Mouse (Mus musculus) heart, embryonic 10.5 days (tissue): ENCODE results near the gene Tenm3. TPM values are rescaled to one million over a fixed set of nuclear protein-coding genes. Genes with fewer than 3 reads are reported as not detected.

Experiments used
- DNase-seq: peaks from one replicate; pipeline ENCODE4 v3.0.0-alpha.2; 2017; ENCODE audit warnings: low spot score
- H3K27ac ChIP-seq: fragments of 300-500 bp; sonication (generic); 2 replicates; pipeline ENCODE4 v1.5.1; 2016; ENCODE audit warnings: mild to moderate bottlenecking
- H3K27me3 ChIP-seq: fragments of 300-500 bp; sonication (generic); 2 replicates; pipeline ENCODE4 v1.6.1; 2016; ENCODE audit warnings: mild to moderate bottlenecking; ENCODE audit not compliant: poor library complexity, insufficient read depth, severe bottlenecking
- H3K36me3 ChIP-seq: fragments of 300-500 bp; sonication (generic); 2 replicates; pipeline ENCODE4 v1.6.1; 2016; ENCODE audit warnings: mild to moderate bottlenecking, moderate library complexity
- H3K4me1 ChIP-seq: fragments of 300-500 bp; sonication (generic); 2 replicates; pipeline ENCODE4 v1.6.1; 2016; ENCODE audit warnings: mild to moderate bottlenecking
- H3K4me3 ChIP-seq: fragments of 300-500 bp; sonication (generic); 2 replicates; pipeline ENCODE4 v1.5.1; 2016; ENCODE audit warnings: mild to moderate bottlenecking, moderate library complexity
- H3K9me3 ChIP-seq: fragments of 300-500 bp; sonication (generic); 2 replicates; pipeline ENCODE4 v1.6.1; 2016; ENCODE audit warnings: mild to moderate bottlenecking, moderate library complexity
- WGBS: fragments of 180-500 bp; shearing (Covaris S2); methylation state at CpG from one replicate; pipeline ENCODE4 v1.1.7; 2016; 5-methylcytosine and 5-hydroxymethylcytosine counted together
- polyA plus RNA-seq: library from polyadenylated mRNA; unstranded; fragments of >200 nt; fragmentation: Nextera tagmentation; extraction: Ambion mirVana; gene quantifications from 2 replicates; pipeline ENCODE4 v1.2.1, GENCODE M21; 2016

Tenm3 gene
- polyA plus RNA-seq, 1 experiment from 2014 or later, result 24.9 TPM

DNA sequence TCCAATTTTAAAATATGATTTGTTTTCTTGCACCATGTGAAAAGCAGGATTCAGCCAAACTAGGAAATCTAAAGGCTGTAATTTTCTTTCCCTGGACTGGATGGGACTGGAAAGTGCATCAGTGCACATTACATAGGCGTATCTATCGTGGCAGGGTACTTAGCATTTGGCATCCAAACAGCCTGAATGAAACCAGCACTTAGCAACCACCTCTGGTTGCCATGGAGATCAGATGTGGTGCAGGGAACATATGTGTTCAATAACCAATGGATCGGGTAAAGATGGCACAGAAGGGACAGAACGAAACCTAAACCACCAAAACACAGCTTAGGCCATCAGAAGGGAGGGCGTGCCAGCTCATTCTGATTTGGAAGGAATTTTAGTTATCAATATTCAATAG lies 376.1 kb downstream of the Tenm3 start:
- 89% methylated on average over 5 of the region's 5 CpGs for WGBS
- H3K27me3 ChIP-seq, result no peaks in the 10 kb centered on the region
- no peak for DNase-seq
- no peaks in the 10 kb centered on the region for H3K4me1 ChIP-seq
- no peaks in the 10 kb centered on the region for H3K36me3 ChIP-seq
- no peak overlapping the region for H3K27ac ChIP-seq
- no peak overlapping the region for H3K4me3 ChIP-seq
- no peaks in the 10 kb centered on the region for H3K9me3 ChIP-seq

GRCm38 (mm10) chr8:48458373-48458772 lies 385.4 kb downstream of the Tenm3 start:
- no peak overlapping the region for H3K27ac ChIP-seq
- H3K27me3 ChIP-seq, result no peaks in the 10 kb centered on the region
- H3K36me3 ChIP-seq, result no peaks in the 10 kb centered on the region
- peaks cover 9% of the 10 kb centered on the region; the same call in 1 of the 2 replicates for H3K4me1 ChIP-seq
- H3K4me3 ChIP-seq, result no peak overlapping the region
- WGBS, result 53% methylated on average over 5 of the region's 5 CpGs
- no peak for DNase-seq
- H3K9me3 ChIP-seq, result no peaks in the 10 kb centered on the region

GRCm38 (mm10) chr8:48456328-48457124 lies 387.2 kb downstream of the Tenm3 start:
- Histone ChIP-seq H3K27ac (0 out of 2 replicates have a peak overlapping the region, but pooled peaks have one; percentile 8), H3K9me3 (no peaks in the 10 kb centered on the region), H3K36me3 (no peaks in the 10 kb centered on the region), H3K4me3 (no peak overlapping the region), H3K27me3 (no peaks in the 10 kb centered on the region), H3K4me1 (peaks cover 9% of the 10 kb centered on the region; the same call in 1 of the 2 replicates)
- DNase-seq, result no peak
- 47% methylated on average over 22 of the region's 22 CpGs for WGBS

GRCm38 (mm10) chr8:48451247-48451635 lies 392.5 kb downstream of the Tenm3 start:
- peaks cover 31% of the 10 kb centered on the region for H3K4me1 ChIP-seq
- no peaks in the 10 kb centered on the region for H3K36me3 ChIP-seq
- H3K4me3 ChIP-seq, result no peak overlapping the region
- DNase-seq, result no peak
- no peaks in the 10 kb centered on the region for H3K27me3 ChIP-seq
- no peaks in the 10 kb centered on the region for H3K9me3 ChIP-seq
- H3K27ac ChIP-seq, result no peak overlapping the region
- 36% methylated on average over 7 of the region's 7 CpGs for WGBS

GRCm38 (mm10) chr8:48450397-48451246 lies 393.1 kb downstream of the Tenm3 start:
- 65% methylated on average over 23 of the region's 23 CpGs for WGBS

GRCm38 (mm10) chr8:48449625-48450024 lies 394.1 kb downstream of the Tenm3 start:
- Histone ChIP-seq H3K27me3 (no peaks in the 10 kb centered on the region), H3K9me3 (no peaks in the 10 kb centered on the region), H3K4me3 (no peak overlapping the region), H3K27ac (no peak overlapping the region; the same call in 1 of the 2 replicates), H3K4me1 (peaks cover 29% of the 10 kb centered on the region), H3K36me3 (no peaks in the 10 kb centered on the region)
- DNase-seq, result no peak
- WGBS, result 10% methylated on average over 3 of the region's 3 CpGs

More at GRCm38 (mm10) chr8:48450397-48451246, 393.1 kb downstream of the Tenm3 start:
- peaks cover 29% of the 10 kb centered on the region for H3K4me1 ChIP-seq
- H3K27me3 ChIP-seq, result no peaks in the 10 kb centered on the region
- H3K27ac ChIP-seq, result no peak overlapping the region
- no peaks in the 10 kb centered on the region for H3K36me3 ChIP-seq
- no peak for DNase-seq
- H3K9me3 ChIP-seq, result no peaks in the 10 kb centered on the region
- no peak overlapping the region for H3K4me3 ChIP-seq

DNA sequence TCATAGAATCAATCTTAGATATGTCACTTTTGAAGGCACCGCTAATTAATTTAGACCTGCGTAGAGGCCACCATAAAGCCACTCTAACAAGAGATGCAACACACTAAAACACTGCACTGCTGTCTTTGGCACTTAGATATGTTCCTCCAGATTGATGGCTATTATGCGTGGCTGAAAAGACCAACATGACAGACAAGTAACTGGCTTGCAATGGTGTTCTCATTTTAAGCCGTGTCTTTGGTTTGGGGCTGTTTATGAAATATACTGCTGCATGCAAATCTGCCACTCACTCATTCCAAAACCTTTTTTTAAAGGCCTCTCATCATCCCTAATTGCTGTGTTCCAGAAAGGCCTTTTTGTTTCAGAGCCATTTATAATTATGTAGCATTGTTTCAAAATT lies 398.1 kb downstream of the Tenm3 start:
- no peak for DNase-seq
- Histone ChIP-seq H3K36me3 (no peaks in the 10 kb centered on the region), H3K27me3 (no peaks in the 10 kb centered on the region), H3K9me3 (no peaks in the 10 kb centered on the region), H3K27ac (no peak overlapping the region), H3K4me1 (peaks cover 21% of the 10 kb centered on the region), H3K4me3 (no peak overlapping the region)
- WGBS, result 90% methylated on average over 4 of the region's 4 CpGs

DNA sequence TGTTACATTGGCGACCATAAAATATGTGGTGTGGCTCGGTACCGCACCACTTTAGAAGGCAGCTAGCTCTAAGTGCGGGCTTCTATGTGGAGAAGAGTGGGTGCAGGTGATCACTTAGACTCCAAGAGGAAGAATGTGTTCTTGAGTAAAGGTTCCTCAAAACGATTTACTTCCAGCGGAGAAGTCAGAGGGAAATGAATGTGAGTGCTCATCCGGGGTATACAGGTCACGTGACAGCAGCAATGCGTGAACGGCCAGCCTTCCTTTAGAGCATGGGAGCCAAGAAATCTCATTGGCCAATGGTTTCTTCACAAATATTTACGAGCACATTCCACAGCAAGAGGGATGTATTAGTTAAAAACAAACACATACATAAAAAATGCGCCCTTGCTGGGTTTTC lies 404.3 kb downstream of the Tenm3 start:
- 89% methylated on average over 12 of the region's 12 CpGs for WGBS
- H3K9me3 ChIP-seq, result no peaks in the 10 kb centered on the region
- DNase-seq, result no peak
- no peak overlapping the region for H3K4me3 ChIP-seq
- H3K27me3 ChIP-seq, result no peaks in the 10 kb centered on the region
- H3K36me3 ChIP-seq, result no peaks in the 10 kb centered on the region
- H3K27ac ChIP-seq, result no peak overlapping the region
- H3K4me1 ChIP-seq, result peaks cover 7% of the 10 kb centered on the region; the same call in 1 of the 2 replicates

- Histone ChIP-seq H3K4me1 (peaks cover 7% of the 10 kb centered on the region; the same call in 1 of the 2 replicates), H3K27me3 (no peaks in the 10 kb centered on the region), H3K36me3 (no peaks in the 10 kb centered on the region), H3K4me3 (no peak overlapping the region; the same call in 1 of the 2 replicates), H3K27ac (peak overlapping the region; percentile 36; the same call in 1 of the 2 replicates), H3K9me3 (no peaks in the 10 kb centered on the region)
- no peak for DNase-seq
- WGBS, result 49% methylated on average over 16 of the region's 16 CpGs
Measured at GRCm38 (mm10) chr8:48437523-48438207, 406.1 kb downstream of the Tenm3 start.

DNA sequence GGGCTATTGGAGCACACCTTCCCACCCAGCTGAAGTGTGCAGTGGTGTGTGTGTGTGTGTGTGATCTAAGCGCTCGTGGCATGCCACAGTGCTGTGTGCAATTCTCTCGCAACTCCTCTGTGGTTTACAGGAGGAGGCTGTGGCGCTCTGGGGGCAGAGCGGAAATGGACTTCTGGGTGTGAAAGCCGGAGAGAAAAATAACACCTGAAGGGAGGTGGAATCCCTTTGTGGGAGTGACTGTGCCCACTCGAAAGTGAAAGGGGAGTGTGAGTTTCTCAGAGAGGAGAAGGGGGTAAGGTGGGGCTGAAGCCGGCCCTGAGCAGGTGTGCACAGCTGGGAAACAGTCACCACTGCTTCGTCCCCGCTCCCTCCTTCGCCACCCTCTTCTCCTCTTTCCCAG lies 418.6 kb downstream of the Tenm3 start:
- Histone ChIP-seq H3K36me3 (0 out of 2 replicates have a peak, but pooled peaks cover 3% of the 10 kb centered on the region), H3K27ac (no peak overlapping the region), H3K9me3 (no peaks in the 10 kb centered on the region), H3K4me3 (no peak overlapping the region), H3K4me1 (no peaks in the 10 kb centered on the region), H3K27me3 (no peaks in the 10 kb centered on the region)
- DNase-seq, result no peak
- WGBS, result 84% methylated on average over 11 of the region's 11 CpGs

- Histone ChIP-seq H3K4me1 (peaks cover 10% of the 10 kb centered on the region), H3K27me3 (no peaks in the 10 kb centered on the region), H3K9me3 (no peaks in the 10 kb centered on the region), H3K36me3 (peaks cover 11% of the 10 kb centered on the region), H3K27ac (no peak overlapping the region), H3K4me3 (no peak overlapping the region)
- DNase-seq, result no peak
- 90% methylated on average over 11 of the region's 11 CpGs for WGBS
Measured at GRCm38 (mm10) chr8:48417714-48418113, 426.0 kb downstream of the Tenm3 start.

DNA sequence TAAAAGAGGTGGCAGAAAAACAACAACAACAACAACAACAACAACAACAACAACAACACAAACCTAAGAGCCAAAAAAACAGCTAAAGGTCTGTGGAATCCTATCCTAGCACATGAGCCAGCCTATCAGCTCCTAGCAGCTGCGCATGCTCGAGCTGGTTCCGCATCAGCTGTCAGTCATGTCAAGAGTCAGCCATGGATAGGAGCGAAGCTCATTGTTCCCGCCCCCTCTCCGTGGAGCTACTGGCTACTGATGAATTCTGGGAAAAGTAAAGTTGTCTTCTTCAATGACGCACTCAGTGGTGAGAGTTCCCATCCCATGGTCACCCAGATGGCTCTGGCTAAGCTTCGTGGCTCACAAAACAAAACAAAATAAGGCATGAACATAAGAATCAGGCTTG lies 432.8 kb downstream of the Tenm3 start:
- Histone ChIP-seq H3K4me3 (no peak overlapping the region), H3K4me1 (peaks cover 5% of the 10 kb centered on the region; the same call in 1 of the 2 replicates), H3K27me3 (no peaks in the 10 kb centered on the region), H3K27ac (no peak overlapping the region), H3K36me3 (peaks cover 12% of the 10 kb centered on the region), H3K9me3 (peaks cover 4% of the 10 kb centered on the region; the same call in 1 of the 2 replicates)
- 95% methylated on average over 8 of the region's 8 CpGs for WGBS
- no peak for DNase-seq
